Mouse (Mus musculus) layer of hippocampus, adult 9-11 months (tissue): ENCODE measurements around the gene Gm20822.
"Not testable (repeated sequence)": the region's sequence is repeated elsewhere in the genome, so short reads cannot be mapped to it uniquely, and the experiment has no call there.

Experiments used
- DNase-seq: peaks from one replicate; pipeline ENCODE4 v3.0.0; 2022

Gm20822 gene

DNA sequence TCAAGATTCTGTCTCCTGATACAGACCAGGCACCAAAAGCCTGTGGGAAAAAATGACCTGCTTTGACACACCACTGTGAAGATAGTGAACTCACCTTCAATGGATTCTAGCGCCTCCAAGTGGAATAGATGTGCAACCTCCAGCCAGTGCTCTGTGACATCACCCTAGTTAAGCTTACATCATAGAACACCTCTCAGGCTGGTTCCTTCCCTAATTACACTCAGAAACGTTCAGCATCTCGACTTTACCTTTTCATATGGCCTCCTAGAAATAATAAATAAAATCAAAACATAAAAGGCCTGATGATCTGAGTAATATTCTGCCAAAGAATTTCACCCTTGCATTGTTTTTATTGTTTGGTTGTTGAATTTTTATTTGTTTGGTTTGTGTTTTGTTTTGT lies at the start of gene Gm20822:
Gene Gm20822, minus strand, starts transcription at position 101 of the 400 bp plus-strand sequence.
- not testable (repeated sequence) for DNase-seq
